Mouse (Mus musculus): ENCODE measurements around the gene Camk1d. TPM values are rescaled to one million over a fixed set of nuclear protein-coding genes. Genes with fewer than 3 reads are reported as not detected.

Gene Camk1d
- polyA plus RNA-seq, 1 experiment, result 13.2 TPM

- Histone ChIP-seq H3K36me3 (ENCODE audit: control insufficient read depth, insufficient read depth, low read length) (peaks cover 21% of the 10 kb centered on the region), H3K4me3 (ENCODE audit: control insufficient read depth, insufficient read depth, low read length) (no peak overlapping the region), H3K27me3 (ENCODE audit: control insufficient read depth, insufficient read depth, low read length) (no peaks in the 10 kb centered on the region), H3K4me1 (replicated peaks; ENCODE audit: control insufficient read depth, insufficient read depth, low read length) (no peaks in the 10 kb centered on the region), H3K27ac (ENCODE audit: control insufficient read depth, insufficient read depth, low read length) (no peak overlapping the region)
- 94% methylated on average over 13 of the region's 13 CpGs for WGBS
- no peak for DNase-seq
- TF ChIP-seq CTCF (IDR thresholded peaks at IDR 0.05; ENCODE audit: borderline replicate concordance, control insufficient read depth, extremely low read depth, insufficient read depth, low read length, poor library complexity) (no peak), POLR2A (IDR thresholded peaks at IDR 0.05; ENCODE audit: control insufficient read depth, extremely low read depth, insufficient read depth, low read length, poor library complexity) (no peak)
These were observed 361.3 kb downstream of the Camk1d start for GRCm38 (mm10) chr2:5352821-5353522.

- Histone ChIP-seq H3K27me3 (ENCODE audit: control insufficient read depth, insufficient read depth, low read length) (no peaks in the 10 kb centered on the region), H3K4me3 (ENCODE audit: control insufficient read depth, insufficient read depth, low read length) (no peak overlapping the region), H3K36me3 (ENCODE audit: control insufficient read depth, insufficient read depth, low read length) (no peaks in the 10 kb centered on the region), H3K27ac (ENCODE audit: control insufficient read depth, insufficient read depth, low read length) (no peak overlapping the region), H3K4me1 (replicated peaks; ENCODE audit: control insufficient read depth, insufficient read depth, low read length) (peaks cover 3% of the 10 kb centered on the region)
- WGBS, result 91% methylated on average over 9 of the region's 9 CpGs
- TF ChIP-seq CTCF (IDR thresholded peaks at IDR 0.05; ENCODE audit: borderline replicate concordance, control insufficient read depth, extremely low read depth, insufficient read depth, low read length, poor library complexity), result no peak
- no peak for TF ChIP-seq POLR2A (IDR thresholded peaks at IDR 0.05; ENCODE audit: control insufficient read depth, extremely low read depth, insufficient read depth, low read length, poor library complexity)
- no peak for DNase-seq
These were observed 369.0 kb downstream of the Camk1d start for GRCm38 (mm10) chr2:5345344-5345743.

- Histone ChIP-seq H3K36me3 (ENCODE audit: control insufficient read depth, insufficient read depth, low read length) (no peaks in the 10 kb centered on the region), H3K27me3 (ENCODE audit: control insufficient read depth, insufficient read depth, low read length) (no peaks in the 10 kb centered on the region), H3K4me1 (replicated peaks; ENCODE audit: control insufficient read depth, insufficient read depth, low read length) (no peaks in the 10 kb centered on the region), H3K27ac (ENCODE audit: control insufficient read depth, insufficient read depth, low read length) (no peak overlapping the region), H3K4me3 (ENCODE audit: control insufficient read depth, insufficient read depth, low read length) (no peak overlapping the region)
- 95% methylated on average over 12 of the region's 12 CpGs for WGBS
- no peak for TF ChIP-seq CTCF (IDR thresholded peaks at IDR 0.05; ENCODE audit: borderline replicate concordance, control insufficient read depth, extremely low read depth, insufficient read depth, low read length, poor library complexity)
- TF ChIP-seq POLR2A (IDR thresholded peaks at IDR 0.05; ENCODE audit: control insufficient read depth, extremely low read depth, insufficient read depth, low read length, poor library complexity), result no peak
- no peak for DNase-seq
These were observed 386.6 kb downstream of the Camk1d start for GRCm38 (mm10) chr2:5327533-5328250.

GRCm38 (mm10) chr2:5324806-5325205, 389.5 kb downstream of the Camk1d start:
- Histone ChIP-seq H3K4me3 (ENCODE audit: control insufficient read depth, insufficient read depth, low read length) (no peak overlapping the region), H3K27ac (ENCODE audit: control insufficient read depth, insufficient read depth, low read length) (no peak overlapping the region), H3K36me3 (ENCODE audit: control insufficient read depth, insufficient read depth, low read length) (no peaks in the 10 kb centered on the region), H3K4me1 (replicated peaks; ENCODE audit: control insufficient read depth, insufficient read depth, low read length) (no peaks in the 10 kb centered on the region), H3K27me3 (ENCODE audit: control insufficient read depth, insufficient read depth, low read length) (no peaks in the 10 kb centered on the region)
- TF ChIP-seq CTCF (IDR thresholded peaks at IDR 0.05; ENCODE audit: borderline replicate concordance, control insufficient read depth, extremely low read depth, insufficient read depth, low read length, poor library complexity) (no peak), POLR2A (IDR thresholded peaks at IDR 0.05; ENCODE audit: control insufficient read depth, extremely low read depth, insufficient read depth, low read length, poor library complexity) (no peak)
- WGBS, result 97% methylated on average over 3 of the region's 3 CpGs
- DNase-seq, result no peak

GRCm38 (mm10) chr2:5321660-5322295, 392.5 kb downstream of the Camk1d start:
- DNase-seq, result no peak
- Histone ChIP-seq H3K27ac (ENCODE audit: control insufficient read depth, insufficient read depth, low read length) (no peak overlapping the region), H3K27me3 (ENCODE audit: control insufficient read depth, insufficient read depth, low read length) (no peaks in the 10 kb centered on the region), H3K4me1 (replicated peaks; ENCODE audit: control insufficient read depth, insufficient read depth, low read length) (no peaks in the 10 kb centered on the region), H3K4me3 (ENCODE audit: control insufficient read depth, insufficient read depth, low read length) (no peak overlapping the region), H3K36me3 (ENCODE audit: control insufficient read depth, insufficient read depth, low read length) (no peaks in the 10 kb centered on the region)
- WGBS, result 95% methylated on average over 8 of the region's 8 CpGs
- TF ChIP-seq CTCF (IDR thresholded peaks at IDR 0.05; ENCODE audit: borderline replicate concordance, control insufficient read depth, extremely low read depth, insufficient read depth, low read length, poor library complexity) (no peak), POLR2A (IDR thresholded peaks at IDR 0.05; ENCODE audit: control insufficient read depth, extremely low read depth, insufficient read depth, low read length, poor library complexity) (no peak)

- Histone ChIP-seq H3K4me1 (replicated peaks; ENCODE audit: control insufficient read depth, insufficient read depth, low read length) (no peaks in the 10 kb centered on the region), H3K4me3 (ENCODE audit: control insufficient read depth, insufficient read depth, low read length) (no peak overlapping the region), H3K27me3 (ENCODE audit: control insufficient read depth, insufficient read depth, low read length) (no peaks in the 10 kb centered on the region), H3K27ac (ENCODE audit: control insufficient read depth, insufficient read depth, low read length) (no peak overlapping the region), H3K36me3 (ENCODE audit: control insufficient read depth, insufficient read depth, low read length) (no peaks in the 10 kb centered on the region)
- TF ChIP-seq CTCF (IDR thresholded peaks at IDR 0.05; ENCODE audit: borderline replicate concordance, control insufficient read depth, extremely low read depth, insufficient read depth, low read length, poor library complexity), result no peak
- TF ChIP-seq POLR2A (IDR thresholded peaks at IDR 0.05; ENCODE audit: control insufficient read depth, extremely low read depth, insufficient read depth, low read length, poor library complexity), result no peak
- DNase-seq, result no peak
- WGBS, result over 99% methylated on average over 3 of the region's 3 CpGs
These were observed 395.2 kb downstream of the Camk1d start for GRCm38 (mm10) chr2:5319138-5319537.
